Mouse (Mus musculus) forebrain, embryonic 16.5 days (tissue): ENCODE data around the gene Tbl2. TPM values are rescaled to one million over a fixed set of nuclear protein-coding genes. Genes with fewer than 3 reads are reported as not detected.
A peak's percentile ranks its signal among the peaks of the same experiment; 100 is the strongest.

Experiments
- ATAC-seq: fragments of 200-750 bp; cut with Nextera tagmentation; 2 replicates; pipeline ENCODE4 v1.8.0; 2017; ENCODE audit warnings: mild to moderate bottlenecking, moderate library complexity
- H3K27ac ChIP-seq: fragments of 300-500 bp; sonication (generic); 2 replicates; pipeline ENCODE4 v1.5.1; 2014; ENCODE audit warnings: low read length, control low read depth
- H3K27me3 ChIP-seq: fragments of 300-500 bp; sonication (generic); replicated peaks from 2 replicates; pipeline ENCODE4 v1.6.1; 2014; ENCODE audit warnings: low read length; ENCODE audit not compliant: control insufficient read depth, insufficient read depth
- H3K36me3 ChIP-seq: fragments of 300-500 bp; sonication (generic); 2 replicates; pipeline ENCODE4 v1.6.1; 2014; ENCODE audit not compliant: control insufficient read depth, insufficient read depth
- H3K4me1 ChIP-seq: fragments of 300-500 bp; sonication (generic); replicated peaks from 2 replicates; pipeline ENCODE4 v1.6.1; 2014; ENCODE audit warnings: low read length; ENCODE audit not compliant: control insufficient read depth, insufficient read depth
- H3K4me2 ChIP-seq: fragments of 300-500 bp; sonication (generic); 2 replicates; pipeline ENCODE4 v1.6.1; 2014; ENCODE audit warnings: mild to moderate bottlenecking, low read length, control low read depth
- H3K4me3 ChIP-seq: fragments of 300-500 bp; sonication (generic); replicated peaks from 2 replicates; pipeline ENCODE4 v1.5.1; 2014; ENCODE audit warnings: mild to moderate bottlenecking, low read length, control low read depth
- H3K9ac ChIP-seq: fragments of 300-500 bp; sonication (generic); replicated peaks from 2 replicates; pipeline ENCODE4 v1.6.1; 2014; ENCODE audit warnings: low read depth, low read length, control low read depth
- H3K9me3 ChIP-seq: fragments of 300-500 bp; sonication (generic); 2 replicates; pipeline ENCODE4 v1.6.1; 2016; ENCODE audit warnings: low read length; ENCODE audit not compliant: control insufficient read depth
- WGBS: fragments of 180-500 bp; shearing (Covaris S2); extraction: QIAGEN DNeasy Blood & Tissue Kit; methylation state at CpG from one replicate; pipeline ENCODE4 v1.1.7; 2014; 5-methylcytosine and 5-hydroxymethylcytosine counted together
- polyA plus RNA-seq: library from polyadenylated mRNA; unstranded; fragments of >200 nt; fragmentation: Nextera tagmentation; extraction: Ambion mirVana; gene quantifications from 2 replicates; pipeline ENCODE4 v1.2.1, GENCODE M21; 2015

Gene Tbl2
- polyA plus RNA-seq, 1 experiment from 2014 or later, result 19.2 TPM

DNA sequence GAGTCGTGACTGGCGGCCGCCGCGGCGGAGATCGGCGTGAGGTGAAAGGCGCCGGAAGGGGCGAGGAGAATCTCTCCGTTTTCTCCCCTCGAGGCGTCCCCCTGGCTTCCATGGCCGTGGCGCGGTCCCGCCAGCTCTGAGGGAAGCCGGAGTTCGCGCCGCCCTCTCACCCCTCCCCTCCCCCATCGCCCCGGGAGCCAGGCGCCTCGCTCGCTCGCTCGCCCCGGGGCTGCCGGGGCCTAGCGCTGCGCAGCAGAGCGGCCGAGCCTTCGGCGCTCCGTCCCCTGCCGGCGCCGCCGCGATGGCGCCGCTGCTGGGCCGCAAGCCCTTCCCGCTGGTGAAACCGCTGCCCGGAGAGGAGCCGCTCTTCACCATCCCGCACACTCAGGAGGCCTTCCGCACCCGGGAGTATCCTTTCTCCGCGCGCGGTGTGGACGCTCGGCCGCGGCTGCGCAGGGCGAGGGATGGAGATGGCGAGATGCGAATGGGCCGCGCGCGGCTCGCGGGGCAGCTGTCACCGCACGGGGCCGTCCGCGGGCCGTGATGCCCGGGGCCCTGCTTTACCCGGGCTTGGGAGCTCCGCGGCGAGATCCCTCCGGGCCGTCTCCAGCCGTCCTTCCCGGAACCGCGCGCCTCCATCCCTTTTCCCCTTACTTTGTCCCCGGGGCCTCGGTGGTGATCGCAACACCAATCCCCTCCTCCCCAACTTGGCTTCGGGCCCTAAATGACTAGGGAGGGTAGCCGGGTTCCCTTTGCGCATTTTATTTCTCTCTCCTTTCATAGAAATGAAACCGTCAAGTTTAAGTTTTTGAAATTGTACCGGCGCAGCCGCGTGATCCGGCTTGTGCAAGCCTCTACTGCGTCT is 38.1 kb downstream of the Tbl2 start:
- under 1% methylated on average over 90 of the region's 102 CpGs for WGBS
- Histone ChIP-seq H3K4me1 (peaks cover 31% of the 10 kb centered on the region), H3K4me3 (peak overlapping the region; percentile 96), H3K36me3 (no peaks in the 10 kb centered on the region), H3K4me2 (peak overlapping the region; percentile 94), H3K27ac (peak overlapping the region; percentile 94), H3K27me3 (no peaks in the 10 kb centered on the region), H3K9me3 (peaks cover 5% of the 10 kb centered on the region), H3K9ac (peak overlapping the region; percentile 97)
- ATAC-seq, result peak; percentile 63

DNA sequence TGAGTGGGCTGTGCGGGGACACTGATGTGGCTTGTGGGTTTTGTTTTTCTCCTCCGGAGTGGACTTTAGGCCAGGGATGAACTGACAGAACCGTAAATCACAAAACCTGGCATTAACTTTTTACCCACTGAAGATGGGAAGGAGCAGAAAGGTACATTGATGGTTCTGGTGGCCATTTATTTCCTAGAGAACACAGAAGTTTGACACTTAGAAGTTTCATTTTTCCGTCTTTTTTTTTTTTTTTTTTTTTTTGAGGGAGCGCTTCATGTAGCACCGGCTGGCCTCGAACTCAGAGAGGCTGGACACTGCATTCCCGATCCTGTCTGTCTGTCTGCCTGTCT is 38.7 kb downstream of the Tbl2 start:
- ATAC-seq, result no peak
- Histone ChIP-seq H3K27ac (peak overlapping the region; percentile 94), H3K4me2 (peak overlapping the region; percentile 94), H3K9me3 (peaks cover 5% of the 10 kb centered on the region), H3K36me3 (no peaks in the 10 kb centered on the region), H3K4me1 (peaks cover 34% of the 10 kb centered on the region), H3K27me3 (no peaks in the 10 kb centered on the region), H3K4me3 (peak overlapping the region; percentile 96), H3K9ac (peak overlapping the region; percentile 97)
- WGBS, result 3% methylated on average over 7 of the region's 8 CpGs

GRCm38 (mm10) chr5:135189281-135190022 is 40.0 kb downstream of the Tbl2 start:
- Histone ChIP-seq H3K4me2 (peak overlapping the region; percentile 94), H3K4me3 (peak overlapping the region; percentile 96), H3K4me1 (peaks cover 37% of the 10 kb centered on the region), H3K27me3 (no peaks in the 10 kb centered on the region), H3K9me3 (peaks cover 4% of the 10 kb centered on the region), H3K9ac (peak overlapping the region; percentile 1; the same call in 1 of the 2 replicates), H3K36me3 (no peaks in the 10 kb centered on the region), H3K27ac (no peak overlapping the region)
- WGBS, result 64% methylated on average over 2 of the region's 2 CpGs
- no peak for ATAC-seq

- Histone ChIP-seq H3K9ac (no peak overlapping the region), H3K9me3 (no peaks in the 10 kb centered on the region), H3K36me3 (0 out of 2 replicates have a peak, but pooled peaks cover 3% of the 10 kb centered on the region), H3K4me1 (peaks cover 34% of the 10 kb centered on the region), H3K4me2 (no peak overlapping the region), H3K4me3 (no peak overlapping the region), H3K27ac (no peak overlapping the region), H3K27me3 (no peaks in the 10 kb centered on the region)
- ATAC-seq, result no peak
- WGBS, result 24% methylated on average over 2 of the region's 2 CpGs
Measured at GRCm38 (mm10) chr5:135191620-135192019, 42.2 kb downstream of the Tbl2 start.

- Histone ChIP-seq H3K27me3 (no peaks in the 10 kb centered on the region), H3K4me3 (no peak overlapping the region), H3K4me2 (no peak overlapping the region), H3K9me3 (no peaks in the 10 kb centered on the region), H3K4me1 (peaks cover 34% of the 10 kb centered on the region), H3K36me3 (0 out of 2 replicates have a peak, but pooled peaks cover 3% of the 10 kb centered on the region), H3K9ac (no peak overlapping the region), H3K27ac (no peak overlapping the region)
- 90% methylated on average over 1 of the region's 1 CpGs for WGBS
- no peak for ATAC-seq
Measured at GRCm38 (mm10) chr5:135192431-135192830, 43.0 kb downstream of the Tbl2 start.

DNA sequence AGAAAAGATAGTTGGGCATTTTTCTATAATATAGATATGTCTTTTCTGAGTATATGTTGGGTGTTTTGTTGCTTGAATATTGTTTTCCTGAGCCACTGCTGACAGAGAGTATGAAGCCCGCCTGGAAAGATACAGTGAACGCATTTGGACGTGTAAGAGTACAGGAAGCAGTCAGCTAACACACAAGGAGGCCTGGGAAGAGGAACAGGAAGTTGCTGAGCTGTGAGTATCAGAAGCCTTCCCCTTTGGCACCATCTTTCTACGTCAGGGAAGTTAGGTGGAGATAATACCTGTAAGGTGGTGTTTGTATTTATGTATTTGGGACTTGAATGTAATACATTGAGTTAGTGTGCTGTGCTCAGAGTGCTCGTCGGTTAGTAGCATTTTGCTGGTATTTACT is 46.9 kb downstream of the Tbl2 start:
- WGBS, result 83% methylated on average over 6 of the region's 6 CpGs
- H3K27ac ChIP-seq, result no peak overlapping the region

GRCm38 (mm10) chr5:135202763-135203162 is 53.3 kb downstream of the Tbl2 start:
- H3K9me3 ChIP-seq, result no peaks in the 10 kb centered on the region
- WGBS, result 81% methylated on average over 3 of the region's 3 CpGs
- no peaks in the 10 kb centered on the region for H3K27me3 ChIP-seq
- H3K27ac ChIP-seq, result no peak overlapping the region
- H3K36me3 ChIP-seq, result peaks cover 28% of the 10 kb centered on the region
- H3K4me3 ChIP-seq, result no peak overlapping the region
- H3K9ac ChIP-seq, result no peak overlapping the region
- H3K4me2 ChIP-seq, result no peak overlapping the region
- ATAC-seq, result no peak
- H3K4me1 ChIP-seq, result no peaks in the 10 kb centered on the region

More for the DNA sequence above, 46.9 kb downstream of the Tbl2 start:
- H3K4me2 ChIP-seq, result no peak overlapping the region
- H3K4me3 ChIP-seq, result no peak overlapping the region
- no peak overlapping the region for H3K9ac ChIP-seq
- H3K4me1 ChIP-seq, result peaks cover 12% of the 10 kb centered on the region
- peaks cover 17% of the 10 kb centered on the region for H3K36me3 ChIP-seq
- ATAC-seq, result no peak
- no peaks in the 10 kb centered on the region for H3K27me3 ChIP-seq
- H3K9me3 ChIP-seq, result no peaks in the 10 kb centered on the region

DNA sequence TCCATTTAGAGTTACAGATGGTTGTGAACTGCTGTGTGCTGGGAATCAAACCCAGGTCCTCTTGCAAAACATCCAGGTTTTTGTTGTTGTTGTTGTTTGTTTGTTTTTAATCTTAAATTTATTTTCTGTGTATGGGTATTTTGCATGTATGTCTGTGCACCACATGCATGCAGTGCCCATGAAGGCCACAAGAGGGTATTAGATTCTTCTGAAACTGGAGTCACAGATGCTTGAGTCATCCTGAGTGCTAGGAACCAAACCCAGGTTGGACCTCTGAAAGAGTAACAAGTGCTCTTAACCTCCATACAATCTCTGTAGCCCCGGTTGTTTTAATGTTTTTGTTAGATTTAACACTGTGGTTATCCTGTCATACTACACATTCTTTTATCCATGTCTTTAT is 58.7 kb downstream of the Tbl2 start:
- H3K36me3 ChIP-seq, result peaks cover 43% of the 10 kb centered on the region
- H3K4me3 ChIP-seq, result no peak overlapping the region
- H3K9ac ChIP-seq, result no peak overlapping the region
- H3K27ac ChIP-seq, result no peak overlapping the region
- WGBS, result 88% methylated on average over 1 of the region's 1 CpGs
- H3K4me1 ChIP-seq, result no peaks in the 10 kb centered on the region
- H3K4me2 ChIP-seq, result no peak overlapping the region
- H3K27me3 ChIP-seq, result no peaks in the 10 kb centered on the region
- H3K9me3 ChIP-seq, result no peaks in the 10 kb centered on the region
- ATAC-seq, result no peak
